Mouse (Mus musculus) CH12.LX (cell line): Measurements from ENCODE around the gene Zmynd15. TPM values are rescaled to one million over a fixed set of nuclear protein-coding genes. Genes with fewer than 3 reads are reported as not detected.

Experiments
- DNase-seq: peaks from one replicate; pipeline ENCODE4 v3.0.0-alpha.2; 2013; ENCODE audit errors: extremely low read depth
- H3K27ac ChIP-seq: 2 replicates; pipeline ENCODE4 v1.5.1; 2012; ENCODE audit warnings: low read depth, mild to moderate bottlenecking, control low read depth, moderate library complexity; ENCODE audit not compliant: insufficient read depth
- H3K27me3 ChIP-seq: replicated peaks from 2 replicates; pipeline ENCODE3; 2012; ENCODE audit warnings: inconsistent platforms
- H3K36me3 ChIP-seq, 2 experiments: replicated peaks in 1 of 2; 2 replicates each; pipeline versions ENCODE3 to v1.6.1; 2012; ENCODE audit warnings: inconsistent platforms in 1 of 2, low read length in 1 of 2, mild to moderate bottlenecking in 1 of 2, mixed read lengths in 1 of 2, moderate library complexity in 1 of 2; ENCODE audit not compliant: control insufficient read depth in 1 of 2, insufficient read depth in 1 of 2
- H3K4me1 ChIP-seq, 2 experiments: 2 replicates each; pipeline ENCODE4 v1.6.1; 2012; ENCODE audit warnings: inconsistent platforms in 1 of 2, moderate library complexity in 1 of 2; ENCODE audit not compliant: insufficient read depth in 2 of 2, control insufficient read depth in 1 of 2
- H3K4me2 ChIP-seq: 2 replicates; pipeline ENCODE4 v1.6.1; 2012; ENCODE audit warnings: low read depth, mild to moderate bottlenecking, control low read depth; ENCODE audit not compliant: poor library complexity, insufficient read depth, severe bottlenecking
- H3K4me3 ChIP-seq, 3 experiments: fragments of 150-350 bp in 1 of 3; sonication (generic) in 1 of 3; replicated peaks in 1 of 3; 2 replicates each; pipeline versions ENCODE3 to v1.5.1; 2011 to 2012; ENCODE audit warnings: low read depth in 2 of 3, low read length in 2 of 3, mild to moderate bottlenecking in 2 of 3, moderate library complexity in 2 of 3, control low read depth in 1 of 3, improper control_type of control experiment in 1 of 3, inconsistent platforms in 1 of 3, mixed read lengths in 1 of 3; ENCODE audit not compliant: poor library complexity in 1 of 3
- H3K79me2 ChIP-seq: replicated peaks from 2 replicates; pipeline ENCODE4 v1.6.1; 2012; ENCODE audit warnings: mild to moderate bottlenecking, moderate library complexity; ENCODE audit not compliant: control insufficient read depth, poor library complexity, insufficient read depth, severe bottlenecking; ENCODE audit errors: extremely low read depth
- H3K9ac ChIP-seq: 2 replicates; pipeline ENCODE4 v1.6.1; 2012; ENCODE audit warnings: low read depth, mild to moderate bottlenecking, control low read depth, moderate library complexity; ENCODE audit not compliant: insufficient read depth
- H3K9me3 ChIP-seq: replicated peaks from 2 replicates; pipeline ENCODE3; 2012; ENCODE audit warnings: low read length, inconsistent platforms, mixed read lengths
- BHLHE40 ChIP-seq: IDR thresholded peaks from 2 replicates; pipeline ENCODE4 v1.6.1; 2011; ENCODE audit warnings: mild to moderate bottlenecking, low read depth, low read length, improper control_type of control experiment
- CHD1 ChIP-seq: IDR thresholded peaks from 2 replicates; pipeline ENCODE4 v1.6.1; 2012; ENCODE audit warnings: low read depth, low read length, improper control_type of control experiment, inconsistent platforms
- CHD2 ChIP-seq: IDR thresholded peaks from 2 replicates; pipeline ENCODE4 v1.6.1; 2011; ENCODE audit warnings: low read length, improper control_type of control experiment
- ELF1 ChIP-seq: IDR thresholded peaks from 2 replicates; pipeline ENCODE4 v1.6.1; 2014; ENCODE audit warnings: low read depth, mild to moderate bottlenecking, inconsistent platforms, low read length, improper control_type of control experiment
- EP300 ChIP-seq: IDR thresholded peaks from 2 replicates; pipeline ENCODE4 v1.6.1; 2011; ENCODE audit warnings: low read length, improper control_type of control experiment
- ETS1 ChIP-seq: conservative IDR thresholded peaks from 2 replicates; pipeline ENCODE4 v1.6.1; 2012; ENCODE audit warnings: low read depth, mild to moderate bottlenecking, inconsistent platforms, low read length, improper control_type of control experiment, moderate library complexity
- GABPA ChIP-seq: IDR thresholded peaks from 2 replicates; pipeline ENCODE4 v1.6.1; 2012; ENCODE audit warnings: low read depth, low read length, improper control_type of control experiment, inconsistent platforms; ENCODE audit not compliant: insufficient replicate concordance
- IRF4 ChIP-seq: IDR thresholded peaks from 2 replicates; pipeline ENCODE4 v1.6.1; 2014; ENCODE audit warnings: low read depth, mild to moderate bottlenecking, inconsistent platforms, low read length, improper control_type of control experiment
- JUN ChIP-seq: IDR thresholded peaks from 2 replicates; pipeline ENCODE4 v1.6.1; 2011; ENCODE audit warnings: low read depth, mild to moderate bottlenecking, low read length, improper control_type of control experiment, moderate library complexity; ENCODE audit not compliant: insufficient read depth
- MAFK ChIP-seq: IDR thresholded peaks from 2 replicates; pipeline ENCODE4 v1.6.1; 2011; ENCODE audit warnings: low read length, improper control_type of control experiment; ENCODE audit not compliant: insufficient replicate concordance
- MAX ChIP-seq: IDR thresholded peaks from 2 replicates; pipeline ENCODE4 v1.6.1; 2011; ENCODE audit warnings: low read length, improper control_type of control experiment
- MAZ ChIP-seq: IDR thresholded peaks from 2 replicates; pipeline ENCODE4 v1.6.1; 2012; ENCODE audit warnings: low read depth, mild to moderate bottlenecking, inconsistent platforms, low read length, improper control_type of control experiment, moderate library complexity
- MEF2A ChIP-seq: IDR thresholded peaks from 2 replicates; pipeline ENCODE4 v1.6.1; 2014; ENCODE audit warnings: low read depth, mild to moderate bottlenecking, inconsistent platforms, low read length, improper control_type of control experiment, borderline replicate concordance
- NRF1 ChIP-seq: IDR thresholded peaks from 2 replicates; pipeline ENCODE4 v1.6.1; 2014; ENCODE audit warnings: low read depth, mild to moderate bottlenecking, inconsistent platforms, low read length, improper control_type of control experiment, moderate library complexity
- POLR2A ChIP-seq: IDR thresholded peaks from 2 replicates; pipeline ENCODE4 v1.6.1; 2011; ENCODE audit warnings: low read depth, mild to moderate bottlenecking, improper control_type of control experiment, low read length
- RAD21 ChIP-seq: IDR thresholded peaks from 2 replicates; pipeline ENCODE4 v1.6.1; 2011; ENCODE audit warnings: low read depth, mild to moderate bottlenecking, low read length, improper control_type of control experiment, moderate library complexity
- RCOR1 ChIP-seq: conservative IDR thresholded peaks from 2 replicates; pipeline ENCODE4 v1.6.1; 2012; ENCODE audit warnings: low read depth, mild to moderate bottlenecking, inconsistent platforms, low read length, improper control_type of control experiment
- SIN3A ChIP-seq: IDR thresholded peaks from 2 replicates; pipeline ENCODE4 v1.6.1; 2012; ENCODE audit warnings: low read length, improper control_type of control experiment, inconsistent platforms
- USF1 ChIP-seq: IDR thresholded peaks from 2 replicates; pipeline ENCODE4 v1.6.1; 2014; ENCODE audit warnings: low read depth, mild to moderate bottlenecking, inconsistent platforms, low read length, improper control_type of control experiment
- ZNF384 ChIP-seq: IDR thresholded peaks from 2 replicates; pipeline ENCODE4 v1.6.1; 2012; ENCODE audit warnings: low read depth, low read length, improper control_type of control experiment, inconsistent platforms
- dilution Hi-C: fragments of 300-500 bp; cut with MboI; formaldehyde crosslinking; loops from 2 replicates; pipeline ENCODE4 v1.14.3; 2020; ENCODE audit warnings: low sequenced_read_pairs; ENCODE audit not compliant: extremely low pct_unique_long_range_greater_than_20kb, extremely low pct_ligation_motif_present
- in situ Hi-C: fragments of 300-500 bp; cut with MboI; formaldehyde crosslinking; loops from 3 replicates; pipeline ENCODE4 v1.14.3; 2019; ENCODE audit warnings: low sequenced_read_pairs, low pct_ligation_motif_present, low pct_unique_long_range_greater_than_20kb, mixed read lengths
- polyA plus RNA-seq: library from polyadenylated mRNA; unstranded; fragments of >175 nt; gene quantifications from 2 replicates; pipeline ENCODE4 v1.2.1, GENCODE M21; 2012; ENCODE audit warnings: low read depth; ENCODE audit not compliant: insufficient read length
- total RNA-seq, 2 experiments: library from RNA; depleted of rRNA; stranded (reverse); fragments of 300-350 nt in 1 of 2; fragments of >200 nt in 1 of 2; gene quantifications; 2 replicates each; pipeline ENCODE4 v1.2.3; 2012 to 2014

Zmynd15 gene
- total and polyA plus RNA-seq, 3 experiments = 0.05 to 0.20 (median 0.08) TPM

- TF ChIP-seq JUN = peak; percentile 35; the same call in 1 of the 2 replicates
Observed at GRCm38 (mm10) chr11:70432048-70432894, 27.0 kb upstream of the Zmynd15 start, which contains the start of gene Arrb2 (continued).

GRCm38 (mm10) chr11:70432895-70433568, 26.2 kb upstream of the Zmynd15 start:
- dilution Hi-C loops = no loop called here
- peaks cover 10 to 58% of the 10 kb centered on the region in 2 experiments for H3K4me1 ChIP-seq
- peak overlapping the region; percentile 68 for H3K9ac ChIP-seq
- peak overlapping the region; percentile 69 to 87 (median 73) for H3K4me3 ChIP-seq
- in situ Hi-C loops = no loop called here
- H3K27ac ChIP-seq = no peak overlapping the region
- H3K9me3 ChIP-seq = no peaks in the 10 kb centered on the region
- DNase-seq = peak; percentile 56
- peaks cover 23 to 39% of the 10 kb centered on the region in 2 experiments for H3K36me3 ChIP-seq
- H3K4me2 ChIP-seq = peak overlapping the region; percentile 75
- H3K79me2 ChIP-seq = peaks cover 9% of the 10 kb centered on the region
- no peaks in the 10 kb centered on the region for H3K27me3 ChIP-seq
- TF ChIP-seq ZNF384 (no peak), SIN3A (no peak), MEF2A (0 out of 2 replicates have a peak, but pooled peaks have one; percentile 47), USF1 (no peak), JUN (no peak), MAZ (0 out of 2 replicates have a peak, but pooled peaks have one; percentile 18), ELF1 (peak; percentile 63), POLR2A (no peak; the same call in 1 of the 2 replicates), BHLHE40 (peak; percentile 17; the same call in 1 of the 2 replicates)

- H3K4me1 ChIP-seq = peaks cover 10 to 61% of the 10 kb centered on the region in 2 experiments
- H3K4me2 ChIP-seq = peak overlapping the region; percentile 75
- dilution Hi-C loops = no loop called here
- H3K27ac ChIP-seq = no peak overlapping the region
- no peaks in the 10 kb centered on the region for H3K9me3 ChIP-seq
- TF ChIP-seq MAFK (peak; percentile 99), EP300 (peak; percentile 73), GABPA (no peak), MAZ (0 out of 2 replicates have a peak, but pooled peaks have one; percentile 50), MAX (0 out of 2 replicates have a peak, but pooled peaks have one; percentile 34), BHLHE40 (peak; percentile 31; the same call in 1 of the 2 replicates), IRF4 (peak; percentile 42; the same call in 1 of the 2 replicates), CHD2 (peak; percentile 40; the same call in 1 of the 2 replicates), CHD1 (no peak), RCOR1 (0 out of 2 replicates have a peak, but pooled peaks have one; percentile 45), NRF1 (peak; percentile 38; the same call in 1 of the 2 replicates), ETS1 (peak; percentile 54; the same call in 1 of the 2 replicates), RAD21 (no peak)
- in situ Hi-C loops = no loop called here
- H3K9ac ChIP-seq = peak overlapping the region; percentile 68
- H3K36me3 ChIP-seq = peaks cover 27 to 45% of the 10 kb centered on the region in 2 experiments
- peak overlapping the region; percentile 69 to 87 (median 73) for H3K4me3 ChIP-seq
- H3K27me3 ChIP-seq = no peaks in the 10 kb centered on the region
- peaks cover 9% of the 10 kb centered on the region for H3K79me2 ChIP-seq
- peak; percentile 48 for DNase-seq
Observed at GRCm38 (mm10) chr11:70433569-70433943, 25.7 kb upstream of the Zmynd15 start.
